Mouse (Mus musculus): Measurements from ENCODE around the gene Olfr1368. TPM values are rescaled to one million over a fixed set of nuclear protein-coding genes. Genes with fewer than 3 reads are reported as not detected.

Gene Olfr1368
- polyA plus RNA-seq, 1 experiment from 2014 or later, result not detected

GRCm38 (mm10) chr13:21178364-21178763, 32.7 kb upstream of the Olfr1368 start:
- Histone ChIP-seq H3K9ac (ENCODE audit: low read depth, low read length) (no peak overlapping the region), H3K36me3 (ENCODE audit: control insufficient read depth, insufficient read depth, low read length) (peaks cover 18% of the 10 kb centered on the region), H3K9me3 (ENCODE audit: control insufficient read depth, low read length) (no peaks in the 10 kb centered on the region), H3K27me3 (replicated peaks; ENCODE audit: control insufficient read depth, insufficient read depth, low read length) (no peaks in the 10 kb centered on the region), H3K4me1 (ENCODE audit: control insufficient read depth, insufficient read depth, low read length) (peaks cover 16% of the 10 kb centered on the region), H3K4me3 (ENCODE audit: low read depth, low read length) (no peak overlapping the region), H3K4me2 (ENCODE audit: low read depth, low read length) (no peak overlapping the region), H3K27ac (replicated peaks; ENCODE audit: low read depth, low read length) (no peak overlapping the region)
- WGBS, result 83% methylated on average over 5 of the region's 5 CpGs
- ATAC-seq (ENCODE audit: low read depth) (no peak), DNase-seq (ENCODE audit: low spot score) (no peak)

- H3K9me3 ChIP-seq (ENCODE audit: control insufficient read depth, low read length), result no peaks in the 10 kb centered on the region
- no peaks in the 10 kb centered on the region for H3K27me3 ChIP-seq (replicated peaks; ENCODE audit: control insufficient read depth, insufficient read depth, low read length)
- H3K27ac ChIP-seq (replicated peaks; ENCODE audit: low read depth, low read length), result no peak overlapping the region
- 46% methylated on average over 5 of the region's 5 CpGs for whole genome bisulfite sequencing
- peaks cover 16% of the 10 kb centered on the region for H3K4me1 ChIP-seq (ENCODE audit: control insufficient read depth, insufficient read depth, low read length)
- no peak overlapping the region for H3K9ac ChIP-seq (ENCODE audit: low read depth, low read length)
- ATAC-seq (ENCODE audit: low read depth), result no peak
- no peak overlapping the region for H3K4me2 ChIP-seq (ENCODE audit: low read depth, low read length)
- peaks cover 11% of the 10 kb centered on the region for H3K36me3 ChIP-seq (ENCODE audit: control insufficient read depth, insufficient read depth, low read length)
- DNase-seq (ENCODE audit: low spot score), result peak; percentile 39
- H3K4me3 ChIP-seq (ENCODE audit: low read depth, low read length), result no peak overlapping the region
Observed at GRCm38 (mm10) chr13:21177657-21178056, 32.0 kb upstream of the Olfr1368 start.

DNA sequence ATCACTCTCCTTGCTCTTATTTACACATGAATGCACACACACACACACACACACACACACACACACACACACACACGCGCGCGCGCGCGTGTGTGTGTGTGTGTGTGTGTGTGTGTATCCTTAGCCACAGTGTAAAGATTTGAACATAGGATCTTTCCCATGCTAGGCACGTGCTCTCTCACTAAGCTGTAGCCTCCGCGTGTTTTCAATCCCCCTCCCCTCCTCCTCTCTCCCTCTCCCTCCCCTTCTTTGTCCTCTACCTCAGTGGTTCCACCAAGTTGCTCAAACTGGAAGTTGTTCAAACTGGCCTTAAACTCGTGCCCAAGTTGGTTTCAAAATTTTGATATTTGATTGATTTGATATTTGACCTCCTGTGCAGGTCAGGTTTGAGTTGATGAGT, 31.1 kb upstream of the Olfr1368 start:
- H3K27me3 ChIP-seq (replicated peaks; ENCODE audit: control insufficient read depth, insufficient read depth, low read length), result no peaks in the 10 kb centered on the region
- peaks cover 11% of the 10 kb centered on the region for H3K4me1 ChIP-seq (ENCODE audit: control insufficient read depth, insufficient read depth, low read length)
- ATAC-seq (ENCODE audit: low read depth), result no peak
- H3K9me3 ChIP-seq (ENCODE audit: control insufficient read depth, low read length), result no peaks in the 10 kb centered on the region
- H3K4me2 ChIP-seq (ENCODE audit: low read depth, low read length), result no peak overlapping the region
- WGBS, result 66% methylated on average over 11 of the region's 11 CpGs
- no peak for DNase-seq (ENCODE audit: low spot score)
- H3K27ac ChIP-seq (replicated peaks; ENCODE audit: low read depth, low read length), result no peak overlapping the region
- H3K36me3 ChIP-seq (ENCODE audit: control insufficient read depth, insufficient read depth, low read length), result peaks cover 2% of the 10 kb centered on the region; the same call in 1 of the 2 replicates
- H3K9ac ChIP-seq (ENCODE audit: low read depth, low read length), result no peak overlapping the region
- H3K4me3 ChIP-seq (ENCODE audit: low read depth, low read length), result no peak overlapping the region

DNA sequence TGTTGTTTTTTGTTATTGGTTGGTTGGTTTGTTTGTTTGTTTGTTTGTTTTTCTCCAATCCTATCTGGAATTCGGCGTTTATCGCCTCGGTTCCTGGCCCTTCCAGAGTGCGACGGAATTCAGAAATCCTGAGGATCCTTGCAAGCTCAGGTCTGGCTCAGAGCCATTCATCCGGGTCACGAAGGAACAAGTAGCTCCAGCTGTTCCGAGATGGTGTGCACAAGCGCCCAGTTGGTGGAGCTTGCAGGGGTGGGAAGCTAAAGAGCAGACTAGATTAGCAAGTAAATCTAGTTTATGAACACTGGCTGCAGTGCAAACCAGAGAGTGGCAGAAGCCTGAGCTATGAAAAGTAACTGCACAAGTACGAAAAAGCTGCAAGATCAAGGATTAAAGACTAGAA, 27.4 kb upstream of the Olfr1368 start:
- under 1% methylated on average over 11 of the region's 11 CpGs for WGBS
- peak overlapping the region; percentile 97 for H3K4me2 ChIP-seq (ENCODE audit: low read depth, low read length)
- H3K4me3 ChIP-seq (ENCODE audit: low read depth, low read length), result peak overlapping the region; percentile 54
- H3K27me3 ChIP-seq (replicated peaks; ENCODE audit: control insufficient read depth, insufficient read depth, low read length), result no peaks in the 10 kb centered on the region
- no peaks in the 10 kb centered on the region for H3K4me1 ChIP-seq (ENCODE audit: control insufficient read depth, insufficient read depth, low read length)
- DNase-seq (ENCODE audit: low spot score) (peak; percentile 97), ATAC-seq (ENCODE audit: low read depth) (peak; percentile 64)
- peak overlapping the region; percentile 67 for H3K27ac ChIP-seq (replicated peaks; ENCODE audit: low read depth, low read length)
- peak overlapping the region; percentile 47 for H3K9ac ChIP-seq (ENCODE audit: low read depth, low read length)
- H3K36me3 ChIP-seq (ENCODE audit: control insufficient read depth, insufficient read depth, low read length), result no peaks in the 10 kb centered on the region
- H3K9me3 ChIP-seq (ENCODE audit: control insufficient read depth, low read length), result no peaks in the 10 kb centered on the region

DNA sequence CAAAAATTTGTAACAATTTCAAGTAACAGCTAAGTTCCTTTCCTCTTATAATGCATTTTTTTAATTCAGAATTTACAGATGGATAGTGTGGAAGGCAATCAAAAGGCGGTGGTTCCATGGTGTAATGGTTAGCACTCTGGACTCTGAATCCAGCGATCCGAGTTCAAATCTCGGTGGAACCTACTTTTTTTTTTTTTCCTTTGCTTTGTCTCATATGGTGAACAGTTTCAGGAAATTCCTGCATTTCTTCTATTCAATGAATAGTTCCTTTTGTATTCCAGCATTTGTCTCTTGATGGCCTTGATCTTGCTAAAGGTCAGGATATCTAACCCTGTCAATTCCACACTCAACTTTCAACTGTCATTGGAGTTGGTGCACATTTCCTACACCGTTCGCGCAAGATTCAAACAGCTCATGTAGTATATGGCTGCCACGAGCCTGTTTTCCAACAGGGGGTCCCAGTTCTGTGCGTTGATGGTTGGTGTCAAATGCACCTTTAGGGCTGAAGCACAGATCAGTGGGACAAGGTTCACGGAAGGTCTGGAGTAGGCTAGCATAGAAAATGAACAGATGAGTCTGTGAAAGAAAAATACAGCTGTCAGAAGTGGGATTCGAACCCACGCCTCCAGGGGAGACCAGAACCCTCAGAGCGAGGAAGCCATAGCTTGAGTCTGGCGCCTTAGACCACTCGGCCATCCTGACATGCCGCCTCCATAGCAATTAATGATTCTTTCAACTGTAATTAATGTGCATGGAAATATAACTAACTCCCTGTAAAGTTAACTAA, 26.8 kb upstream of the Olfr1368 start:
- Histone ChIP-seq H3K4me2 (ENCODE audit: low read depth, low read length) (peak overlapping the region; percentile 97), H3K36me3 (ENCODE audit: control insufficient read depth, insufficient read depth, low read length) (no peaks in the 10 kb centered on the region), H3K9ac (ENCODE audit: low read depth, low read length) (peak overlapping the region; percentile 47; the same call in 1 of the 2 replicates), H3K27me3 (replicated peaks; ENCODE audit: control insufficient read depth, insufficient read depth, low read length) (no peaks in the 10 kb centered on the region), H3K9me3 (ENCODE audit: control insufficient read depth, low read length) (no peaks in the 10 kb centered on the region), H3K4me1 (ENCODE audit: control insufficient read depth, insufficient read depth, low read length) (no peaks in the 10 kb centered on the region), H3K27ac (replicated peaks; ENCODE audit: low read depth, low read length) (peak overlapping the region; percentile 67), H3K4me3 (ENCODE audit: low read depth, low read length) (peak overlapping the region; percentile 54)
- ATAC-seq (ENCODE audit: low read depth) (peak; percentile 64), DNase-seq (ENCODE audit: low spot score) (peak; percentile 86)
- WGBS, result under 1% methylated on average over 16 of the region's 16 CpGs

- DNase-seq (ENCODE audit: low spot score) (peak; percentile 87), ATAC-seq (ENCODE audit: low read depth) (0 out of 2 replicates have a peak, but pooled peaks have one; percentile 24)
- H3K9me3 ChIP-seq (ENCODE audit: control insufficient read depth, low read length), result no peaks in the 10 kb centered on the region
- H3K36me3 ChIP-seq (ENCODE audit: control insufficient read depth, insufficient read depth, low read length), result no peaks in the 10 kb centered on the region
- H3K4me3 ChIP-seq (ENCODE audit: low read depth, low read length), result peak overlapping the region; percentile 54
- no peaks in the 10 kb centered on the region for H3K4me1 ChIP-seq (ENCODE audit: control insufficient read depth, insufficient read depth, low read length)
- WGBS, result 0% methylated on average over 12 of the region's 12 CpGs
- H3K27ac ChIP-seq (replicated peaks; ENCODE audit: low read depth, low read length), result no peak overlapping the region; the same call in 1 of the 2 replicates
- peak overlapping the region; percentile 61 for H3K9ac ChIP-seq (ENCODE audit: low read depth, low read length)
- H3K4me2 ChIP-seq (ENCODE audit: low read depth, low read length), result peak overlapping the region; percentile 97
- no peaks in the 10 kb centered on the region for H3K27me3 ChIP-seq (replicated peaks; ENCODE audit: control insufficient read depth, insufficient read depth, low read length)
Observed at GRCm38 (mm10) chr13:21171600-21172150, 26.0 kb upstream of the Olfr1368 start.

DNA sequence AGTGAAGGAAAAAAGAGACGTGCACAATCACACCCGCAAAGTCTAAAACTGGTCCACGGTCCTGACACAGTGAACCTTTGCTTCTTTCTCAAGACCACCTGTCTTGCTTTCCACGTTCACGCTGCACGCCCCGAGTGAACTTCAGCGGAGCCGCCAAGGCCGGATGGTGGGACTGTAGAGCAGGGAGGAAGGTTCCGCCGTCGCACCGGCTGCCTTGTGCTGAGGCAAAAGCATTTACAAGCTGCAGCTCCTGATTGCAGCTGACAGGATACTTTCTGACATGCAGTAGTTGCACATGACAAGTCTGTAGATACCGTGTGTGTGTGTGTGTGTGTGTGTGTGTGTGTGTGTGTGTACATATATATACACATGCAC, 25.5 kb upstream of the Olfr1368 start:
- peak overlapping the region; percentile 97 for H3K4me2 ChIP-seq (ENCODE audit: low read depth, low read length)
- H3K4me1 ChIP-seq (ENCODE audit: control insufficient read depth, insufficient read depth, low read length), result no peaks in the 10 kb centered on the region
- H3K9ac ChIP-seq (ENCODE audit: low read depth, low read length), result no peak overlapping the region
- peak overlapping the region; percentile 54 for H3K4me3 ChIP-seq (ENCODE audit: low read depth, low read length)
- H3K9me3 ChIP-seq (ENCODE audit: control insufficient read depth, low read length), result no peaks in the 10 kb centered on the region
- 5% methylated on average over 15 of the region's 15 CpGs for WGBS
- H3K27ac ChIP-seq (replicated peaks; ENCODE audit: low read depth, low read length), result no peak overlapping the region
- H3K27me3 ChIP-seq (replicated peaks; ENCODE audit: control insufficient read depth, insufficient read depth, low read length), result no peaks in the 10 kb centered on the region
- H3K36me3 ChIP-seq (ENCODE audit: control insufficient read depth, insufficient read depth, low read length), result no peaks in the 10 kb centered on the region
- DNase-seq (ENCODE audit: low spot score), result peak; percentile 40
- ATAC-seq (ENCODE audit: low read depth), result no peak

GRCm38 (mm10) chr13:21170431-21171155, 24.9 kb upstream of the Olfr1368 start:
- no peaks in the 10 kb centered on the region for H3K9me3 ChIP-seq (ENCODE audit: control insufficient read depth, low read length)
- H3K36me3 ChIP-seq (ENCODE audit: control insufficient read depth, insufficient read depth, low read length), result no peaks in the 10 kb centered on the region
- peak overlapping the region; percentile 58 for H3K4me3 ChIP-seq (ENCODE audit: low read depth, low read length)
- no peak overlapping the region for H3K9ac ChIP-seq (ENCODE audit: low read depth, low read length)
- no peaks in the 10 kb centered on the region for H3K4me1 ChIP-seq (ENCODE audit: control insufficient read depth, insufficient read depth, low read length)
- no peaks in the 10 kb centered on the region for H3K27me3 ChIP-seq (replicated peaks; ENCODE audit: control insufficient read depth, insufficient read depth, low read length)
- peak overlapping the region; percentile 97 for H3K4me2 ChIP-seq (ENCODE audit: low read depth, low read length)
- 41% methylated on average over 17 of the region's 17 CpGs for WGBS
- ATAC-seq (ENCODE audit: low read depth), result no peak
- DNase-seq (ENCODE audit: low spot score), result no peak
- H3K27ac ChIP-seq (replicated peaks; ENCODE audit: low read depth, low read length), result no peak overlapping the region
